Mouse (Mus musculus): ENCODE measurements at regions not wholly inside any gene's neighbourhood (a gene's known extent, or its start where the extent isn't known, plus 50 kb on each side); places are given as distances from the start of the nearest gene placed in this dataset.

GRCm38 (mm10) chr16:76549628-76550027 lies 176.0 kb upstream of the Nrip1 start:
- WGBS, result 82% methylated on average over 5 of the region's 5 CpGs
- no peak overlapping the region for H3K27ac ChIP-seq (ENCODE audit: insufficient read depth, low read length)
- no peak for TF ChIP-seq CTCF (IDR thresholded peaks at IDR 0.05; ENCODE audit: borderline replicate concordance, insufficient read depth, low read depth, low read length)
- no peak for TF ChIP-seq POLR2A (IDR thresholded peaks at IDR 0.05; ENCODE audit: borderline replicate concordance, insufficient read depth, low read length)
- DNase-seq, result no peak
- H3K4me1 ChIP-seq (ENCODE audit: control insufficient read depth, insufficient read depth, low read length), result no peaks in the 10 kb centered on the region
- no peak overlapping the region for H3K4me3 ChIP-seq (replicated peaks; ENCODE audit: insufficient read depth, low read depth, low read length)
- no peaks in the 10 kb centered on the region for H3K27me3 ChIP-seq (ENCODE audit: control insufficient read depth, insufficient read depth, low read length)

- H3K4me1 ChIP-seq (ENCODE audit: control insufficient read depth, insufficient read depth, low read length), result no peaks in the 10 kb centered on the region
- H3K27ac ChIP-seq (ENCODE audit: insufficient read depth, low read length), result no peak overlapping the region
- TF ChIP-seq POLR2A (IDR thresholded peaks at IDR 0.05; ENCODE audit: borderline replicate concordance, insufficient read depth, low read length) (no peak), CTCF (IDR thresholded peaks at IDR 0.05; ENCODE audit: borderline replicate concordance, insufficient read depth, low read depth, low read length) (no peak)
- no peaks in the 10 kb centered on the region for H3K27me3 ChIP-seq (ENCODE audit: control insufficient read depth, insufficient read depth, low read length)
- no peak overlapping the region for H3K4me3 ChIP-seq (replicated peaks; ENCODE audit: insufficient read depth, low read depth, low read length)
- 95% methylated on average over 4 of the region's 4 CpGs for WGBS
- DNase-seq, result no peak
These were observed 173.5 kb upstream of the Nrip1 start for GRCm38 (mm10) chr16:76547087-76547486.

- no peak for TF ChIP-seq POLR2A (IDR thresholded peaks at IDR 0.05; ENCODE audit: borderline replicate concordance, insufficient read depth, low read length)
- no peak for TF ChIP-seq CTCF (IDR thresholded peaks at IDR 0.05; ENCODE audit: borderline replicate concordance, insufficient read depth, low read depth, low read length)
- Histone ChIP-seq H3K27me3 (ENCODE audit: control insufficient read depth, insufficient read depth, low read length) (no peaks in the 10 kb centered on the region), H3K27ac (ENCODE audit: insufficient read depth, low read length) (no peak overlapping the region), H3K4me3 (replicated peaks; ENCODE audit: insufficient read depth, low read depth, low read length) (no peak overlapping the region), H3K4me1 (ENCODE audit: control insufficient read depth, insufficient read depth, low read length) (no peaks in the 10 kb centered on the region)
- no peak for DNase-seq
- WGBS, result 94% methylated on average over 2 of the region's 2 CpGs
These were observed 173.0 kb upstream of the Nrip1 start for GRCm38 (mm10) chr16:76546632-76547031.

- Histone ChIP-seq H3K4me1 (ENCODE audit: control insufficient read depth, insufficient read depth, low read length) (no peaks in the 10 kb centered on the region), H3K27me3 (ENCODE audit: control insufficient read depth, insufficient read depth, low read length) (no peaks in the 10 kb centered on the region), H3K27ac (ENCODE audit: insufficient read depth, low read length) (no peak overlapping the region), H3K4me3 (replicated peaks; ENCODE audit: insufficient read depth, low read depth, low read length) (no peak overlapping the region)
- no peak for TF ChIP-seq CTCF (IDR thresholded peaks at IDR 0.05; ENCODE audit: borderline replicate concordance, insufficient read depth, low read depth, low read length)
- TF ChIP-seq POLR2A (IDR thresholded peaks at IDR 0.05; ENCODE audit: borderline replicate concordance, insufficient read depth, low read length), result no peak
- WGBS, result 46% methylated on average over 2 of the region's 2 CpGs
- no peak for DNase-seq
These were observed 172.3 kb upstream of the Nrip1 start for GRCm38 (mm10) chr16:76545942-76546341.

GRCm38 (mm10) chr16:76544972-76545371 lies 171.3 kb upstream of the Nrip1 start:
- no peaks in the 10 kb centered on the region for H3K4me1 ChIP-seq (ENCODE audit: control insufficient read depth, insufficient read depth, low read length)
- no peak overlapping the region for H3K27ac ChIP-seq (ENCODE audit: insufficient read depth, low read length)
- DNase-seq, result no peak
- H3K4me3 ChIP-seq (replicated peaks; ENCODE audit: insufficient read depth, low read depth, low read length), result no peak overlapping the region
- no peaks in the 10 kb centered on the region for H3K27me3 ChIP-seq (ENCODE audit: control insufficient read depth, insufficient read depth, low read length)
- TF ChIP-seq CTCF (IDR thresholded peaks at IDR 0.05; ENCODE audit: borderline replicate concordance, insufficient read depth, low read depth, low read length) (no peak), POLR2A (IDR thresholded peaks at IDR 0.05; ENCODE audit: borderline replicate concordance, insufficient read depth, low read length) (no peak)
- 84% methylated on average over 4 of the region's 4 CpGs for WGBS

- TF ChIP-seq POLR2A (IDR thresholded peaks at IDR 0.05; ENCODE audit: borderline replicate concordance, insufficient read depth, low read length) (no peak), CTCF (IDR thresholded peaks at IDR 0.05; ENCODE audit: borderline replicate concordance, insufficient read depth, low read depth, low read length) (no peak)
- H3K27me3 ChIP-seq (ENCODE audit: control insufficient read depth, insufficient read depth, low read length), result no peaks in the 10 kb centered on the region
- DNase-seq, result no peak
- no peaks in the 10 kb centered on the region for H3K4me1 ChIP-seq (ENCODE audit: control insufficient read depth, insufficient read depth, low read length)
- 70% methylated on average over 5 of the region's 5 CpGs for WGBS
- H3K4me3 ChIP-seq (replicated peaks; ENCODE audit: insufficient read depth, low read depth, low read length), result no peak overlapping the region
- no peak overlapping the region for H3K27ac ChIP-seq (ENCODE audit: insufficient read depth, low read length)
These were observed 167.3 kb upstream of the Nrip1 start for GRCm38 (mm10) chr16:76540964-76541363.

GRCm38 (mm10) chr16:76540328-76540923 lies 166.8 kb upstream of the Nrip1 start:
- Histone ChIP-seq H3K27me3 (ENCODE audit: control insufficient read depth, insufficient read depth, low read length) (no peaks in the 10 kb centered on the region), H3K4me1 (ENCODE audit: control insufficient read depth, insufficient read depth, low read length) (no peaks in the 10 kb centered on the region), H3K27ac (ENCODE audit: insufficient read depth, low read length) (no peak overlapping the region), H3K4me3 (replicated peaks; ENCODE audit: insufficient read depth, low read depth, low read length) (no peak overlapping the region)
- no peak for DNase-seq
- TF ChIP-seq CTCF (IDR thresholded peaks at IDR 0.05; ENCODE audit: borderline replicate concordance, insufficient read depth, low read depth, low read length) (no peak), POLR2A (IDR thresholded peaks at IDR 0.05; ENCODE audit: borderline replicate concordance, insufficient read depth, low read length) (no peak)
- WGBS, result 61% methylated on average over 8 of the region's 8 CpGs

- H3K4me3 ChIP-seq (replicated peaks; ENCODE audit: insufficient read depth, low read depth, low read length), result no peak overlapping the region
- no peaks in the 10 kb centered on the region for H3K27me3 ChIP-seq (ENCODE audit: control insufficient read depth, insufficient read depth, low read length)
- H3K4me1 ChIP-seq (ENCODE audit: control insufficient read depth, insufficient read depth, low read length), result no peaks in the 10 kb centered on the region
- DNase-seq, result no peak
- TF ChIP-seq POLR2A (IDR thresholded peaks at IDR 0.05; ENCODE audit: borderline replicate concordance, insufficient read depth, low read length) (no peak), CTCF (IDR thresholded peaks at IDR 0.05; ENCODE audit: borderline replicate concordance, insufficient read depth, low read depth, low read length) (no peak)
- H3K27ac ChIP-seq (ENCODE audit: insufficient read depth, low read length), result no peak overlapping the region
- WGBS, result 23% methylated on average over 6 of the region's 6 CpGs
These were observed 166.0 kb upstream of the Nrip1 start for GRCm38 (mm10) chr16:76539669-76540068.

Measured in cerebellum, adult 2 months (tissue).